Mouse (Mus musculus): ENCODE data around the gene Rpl34. TPM values are rescaled to one million over a fixed set of nuclear protein-coding genes. Genes with fewer than 3 reads are reported as not detected.

Rpl34 gene
- polyA plus RNA-seq, 1 experiment from 2014 or later = 633 TPM

DNA sequence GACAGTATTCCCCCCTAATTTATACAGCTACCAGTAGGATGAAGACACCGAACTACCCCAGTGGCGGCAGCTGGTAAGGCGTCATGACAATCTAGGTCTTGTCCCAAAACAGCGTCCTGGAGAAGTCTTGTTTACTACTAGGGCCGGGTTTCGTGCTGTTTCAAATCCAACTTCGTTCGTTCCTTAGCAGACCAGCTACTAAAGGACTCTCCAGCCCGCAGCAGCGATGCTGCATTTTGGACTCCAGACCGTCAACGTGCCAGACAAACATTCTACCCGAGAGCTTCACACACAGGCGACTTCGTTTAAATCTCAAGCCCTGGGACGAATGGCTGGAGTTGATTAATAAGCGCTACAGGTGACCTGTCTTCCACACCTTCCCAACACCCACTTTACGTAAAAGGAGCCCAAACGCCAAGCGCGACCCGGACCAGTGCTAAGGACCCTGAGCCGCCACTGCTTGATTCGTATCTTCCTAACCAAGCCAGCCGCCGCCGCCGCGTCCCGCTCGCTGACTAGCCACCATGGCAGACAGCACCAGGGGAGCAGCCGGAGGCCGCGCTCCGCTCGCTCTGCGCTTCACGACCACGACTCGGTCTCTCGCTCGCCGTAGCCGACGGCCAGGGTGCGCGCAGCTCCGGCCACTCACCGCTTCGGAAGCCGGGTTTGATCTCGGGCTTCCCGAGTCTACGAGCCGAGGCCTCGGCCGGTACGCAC is 568 bp downstream of the Rpl34 start:
- Histone ChIP-seq H3K9me3 (no peaks in the 10 kb centered on the region), H3K36me3 (peaks cover 36% of the 10 kb centered on the region), H3K4me2 (peak overlapping the region; percentile 85), H3K27ac (peak overlapping the region; percentile 95), H3K4me1 (replicated peaks) (peaks cover 25% of the 10 kb centered on the region), H3K9ac (peak overlapping the region; percentile 98), H3K27me3 (no peaks in the 10 kb centered on the region), H3K4me3 (peak overlapping the region; percentile 96)
- ATAC-seq (ENCODE audit: low FRiP score) = peak; percentile 79
- WGBS = under 1% methylated on average over 58 of the region's 58 CpGs

DNA sequence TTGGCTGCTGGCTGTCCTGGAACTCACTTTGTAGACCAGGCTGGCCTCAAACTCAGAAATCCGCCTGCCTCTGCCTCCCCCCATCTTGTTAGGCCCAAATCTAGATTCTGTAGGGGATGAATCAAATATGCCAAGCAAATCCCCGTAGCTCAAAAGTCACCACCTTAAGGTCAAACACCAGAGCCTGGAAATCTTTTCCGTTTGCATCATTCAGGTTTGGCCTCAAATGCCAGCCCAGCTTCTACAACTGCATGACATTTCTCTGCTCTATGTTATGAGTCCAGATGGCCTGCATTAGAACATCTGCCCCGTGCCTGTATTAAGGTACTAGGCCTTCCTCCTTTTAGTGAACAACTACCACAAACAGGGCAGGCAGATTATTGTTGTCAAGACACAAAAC is 2.5 kb downstream of the Rpl34 start:
- Histone ChIP-seq H3K27me3 (no peaks in the 10 kb centered on the region), H3K9me3 (no peaks in the 10 kb centered on the region), H3K4me3 (no peak overlapping the region), H3K4me1 (replicated peaks) (peaks cover 25% of the 10 kb centered on the region), H3K36me3 (peaks cover 40% of the 10 kb centered on the region), H3K9ac (peak overlapping the region; percentile 98; the same call in 1 of the 2 replicates), H3K4me2 (no peak overlapping the region), H3K27ac (no peak overlapping the region)
- WGBS = 92% methylated on average over 4 of the region's 4 CpGs
- ATAC-seq (ENCODE audit: low FRiP score) = no peak

DNA sequence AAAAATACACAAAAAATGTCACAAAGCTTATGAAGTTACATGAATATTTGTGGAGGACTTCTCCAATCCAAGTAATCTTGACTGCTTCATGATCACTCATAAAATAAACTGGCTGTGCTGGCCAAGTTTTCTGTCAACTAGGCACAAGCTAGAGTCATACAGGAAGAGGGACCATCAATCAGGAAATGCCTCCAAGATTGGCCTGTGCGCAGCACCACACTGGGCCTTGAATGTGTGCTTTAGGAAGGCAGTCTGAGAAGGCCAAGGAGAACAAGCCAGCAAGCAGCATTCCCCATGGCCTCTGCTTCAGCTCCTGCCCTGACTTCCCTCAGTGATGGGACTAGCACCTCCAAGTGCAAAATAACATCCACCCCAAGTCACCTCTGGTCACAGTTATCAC is 3.2 kb downstream of the Rpl34 start:
- Histone ChIP-seq H3K4me2 (no peak overlapping the region), H3K9ac (no peak overlapping the region; the same call in 1 of the 2 replicates), H3K36me3 (peaks cover 40% of the 10 kb centered on the region), H3K9me3 (no peaks in the 10 kb centered on the region), H3K4me1 (replicated peaks) (peaks cover 25% of the 10 kb centered on the region), H3K4me3 (no peak overlapping the region), H3K27me3 (no peaks in the 10 kb centered on the region), H3K27ac (no peak overlapping the region)
- 100% methylated on average over 1 of the region's 1 CpGs for WGBS
- no peak for ATAC-seq (ENCODE audit: low FRiP score)

DNA sequence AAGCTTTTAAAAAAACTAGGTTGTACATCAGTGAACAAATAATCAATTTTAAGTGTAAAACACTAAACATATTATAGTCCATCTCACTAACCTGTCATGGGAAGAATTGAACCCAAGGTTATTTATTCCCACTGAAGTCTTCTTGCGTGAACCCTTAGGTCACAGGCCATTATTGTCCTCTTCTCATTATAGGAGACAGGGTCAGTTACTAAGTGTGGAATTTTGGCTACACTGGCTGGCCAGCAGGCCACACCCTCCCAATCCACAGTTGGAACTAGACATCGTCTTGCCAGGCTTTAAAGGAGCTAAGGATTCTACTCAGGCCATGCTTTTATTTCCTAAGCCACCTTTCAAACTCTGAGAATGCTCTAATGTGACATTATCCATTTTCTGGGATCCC is 4.5 kb downstream of the Rpl34 start:
- H3K27me3 ChIP-seq = no peaks in the 10 kb centered on the region
- WGBS = 71% methylated on average over 2 of the region's 2 CpGs
- no peak overlapping the region for H3K4me2 ChIP-seq
- no peak for ATAC-seq (ENCODE audit: low FRiP score)
- no peaks in the 10 kb centered on the region for H3K9me3 ChIP-seq
- H3K4me1 ChIP-seq (replicated peaks) = peaks cover 20% of the 10 kb centered on the region
- H3K9ac ChIP-seq = no peak overlapping the region
- H3K4me3 ChIP-seq = no peak overlapping the region
- H3K27ac ChIP-seq = no peak overlapping the region
- peaks cover 40% of the 10 kb centered on the region for H3K36me3 ChIP-seq

DNA sequence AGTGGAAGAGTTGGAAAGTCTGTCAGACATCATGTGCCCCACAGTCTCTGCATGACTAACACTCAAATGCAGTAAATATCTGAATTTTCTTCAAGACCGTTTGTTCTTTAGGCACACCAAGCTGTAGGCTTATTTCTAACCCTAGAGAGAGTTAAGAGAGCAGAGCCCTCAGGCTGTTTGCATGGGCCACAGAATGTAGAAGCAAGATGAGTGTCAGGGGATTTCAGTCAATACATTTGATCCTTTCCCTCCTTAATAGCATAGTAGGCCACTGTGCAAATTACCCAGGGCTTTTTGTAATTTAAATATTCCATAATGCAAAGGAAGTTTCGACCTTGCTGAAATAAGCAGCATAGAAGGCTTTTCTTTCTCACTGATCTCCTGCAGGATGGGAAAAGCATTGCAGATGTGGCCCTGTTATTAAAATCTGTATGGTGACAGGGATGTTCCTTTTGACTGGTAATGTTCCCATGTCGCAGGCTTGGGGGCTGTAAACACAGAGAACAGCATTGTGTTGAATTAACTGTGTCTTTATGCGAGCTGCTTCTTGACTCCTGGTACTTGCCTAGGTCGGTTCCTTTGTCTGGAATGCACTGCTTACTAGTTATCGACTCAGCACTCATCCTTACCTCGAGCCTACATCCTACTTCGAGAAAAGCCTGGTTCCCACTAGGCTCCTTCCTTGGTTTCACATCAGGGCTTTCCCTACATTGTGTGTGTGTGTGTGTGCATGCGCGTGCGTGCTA is 7.3 kb downstream of the Rpl34 start:
- H3K27me3 ChIP-seq = no peaks in the 10 kb centered on the region
- no peaks in the 10 kb centered on the region for H3K9me3 ChIP-seq
- ATAC-seq (ENCODE audit: low FRiP score) = no peak
- 0 out of 2 replicates have a peak overlapping the region, but pooled peaks have one; percentile 19 for H3K9ac ChIP-seq
- peak overlapping the region; percentile 9; the same call in 1 of the 2 replicates for H3K27ac ChIP-seq
- whole genome bisulfite sequencing = 71% methylated on average over 11 of the region's 11 CpGs
- no peak overlapping the region for H3K4me3 ChIP-seq
- no peak overlapping the region for H3K4me2 ChIP-seq
- H3K36me3 ChIP-seq = peaks cover 30% of the 10 kb centered on the region
- peaks cover 2% of the 10 kb centered on the region for H3K4me1 ChIP-seq (replicated peaks)

DNA sequence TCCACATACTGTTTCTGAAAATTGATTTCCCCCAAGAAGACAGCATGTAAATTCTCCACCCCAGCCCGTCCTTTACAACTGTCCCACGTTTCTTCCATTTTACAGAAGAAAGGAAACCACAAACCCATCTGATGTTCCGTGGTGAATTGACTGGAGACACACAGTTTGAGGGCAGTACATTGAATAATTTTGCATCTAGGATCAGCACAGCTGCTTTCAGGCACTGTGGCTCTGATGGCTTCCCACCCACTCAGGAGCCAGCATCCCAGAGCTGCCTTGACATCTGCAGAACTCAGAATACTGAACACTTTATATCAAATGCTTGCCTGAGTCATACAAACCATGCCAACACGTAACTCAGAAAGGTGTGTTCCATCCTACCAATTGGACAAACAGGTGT is 10.0 kb downstream of the Rpl34 start:
- H3K36me3 ChIP-seq = 0 out of 2 replicates have a peak, but pooled peaks cover 4% of the 10 kb centered on the region
- H3K27me3 ChIP-seq = no peaks in the 10 kb centered on the region
- no peak overlapping the region for H3K4me2 ChIP-seq
- WGBS = 88% methylated on average over 4 of the region's 4 CpGs
- no peak overlapping the region for H3K27ac ChIP-seq
- no peak for ATAC-seq (ENCODE audit: low FRiP score)
- no peaks in the 10 kb centered on the region for H3K9me3 ChIP-seq
- no peaks in the 10 kb centered on the region for H3K4me1 ChIP-seq (replicated peaks)
- H3K9ac ChIP-seq = no peak overlapping the region
- H3K4me3 ChIP-seq = no peak overlapping the region

DNA sequence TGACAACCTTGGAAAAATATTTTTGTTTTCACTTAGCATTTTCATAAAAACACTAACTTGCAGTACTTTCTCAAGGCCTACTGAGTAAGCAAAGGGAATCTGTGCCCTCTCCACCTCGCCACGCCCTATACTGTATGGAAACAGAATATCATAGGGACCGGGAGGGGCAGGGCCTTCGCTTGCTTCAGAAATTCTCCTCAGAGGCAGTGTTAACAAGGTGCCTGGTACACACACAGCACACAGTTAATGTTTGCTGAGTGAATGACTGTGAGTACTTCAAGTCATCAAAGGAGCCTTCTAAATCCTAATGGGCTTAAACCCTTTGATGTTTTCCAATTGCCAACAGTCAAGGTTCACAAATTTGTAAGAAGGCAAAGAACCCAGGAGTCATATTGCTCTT is 11.3 kb downstream of the Rpl34 start:
- Histone ChIP-seq H3K9me3 (no peaks in the 10 kb centered on the region), H3K4me1 (replicated peaks) (no peaks in the 10 kb centered on the region)

DNA sequence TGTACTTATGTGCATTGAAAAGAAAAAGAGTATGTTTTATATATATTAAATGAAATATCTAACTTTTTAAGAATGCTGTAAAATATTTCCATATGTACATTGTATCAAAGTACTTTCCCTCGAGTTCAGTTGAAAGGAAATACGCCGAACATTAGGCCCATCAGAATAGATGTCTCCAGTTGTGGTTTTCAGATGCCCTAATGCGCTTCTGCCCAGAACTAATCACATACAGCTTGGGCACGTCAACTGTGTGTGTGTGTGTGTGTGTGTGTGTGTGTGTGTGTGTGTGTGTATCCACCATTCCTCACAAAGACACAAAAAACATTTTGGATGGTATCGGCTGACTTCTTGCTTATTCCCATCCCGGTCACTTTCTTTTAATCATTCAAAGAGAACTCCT is 13.6 kb downstream of the Rpl34 start:
- H3K9me3 ChIP-seq = no peaks in the 10 kb centered on the region
- no peak overlapping the region for H3K27ac ChIP-seq
- no peaks in the 10 kb centered on the region for H3K36me3 ChIP-seq
- no peak overlapping the region for H3K9ac ChIP-seq
- 0 out of 2 replicates have a peak, but pooled peaks cover 2% of the 10 kb centered on the region for H3K27me3 ChIP-seq
- H3K4me3 ChIP-seq = no peak overlapping the region
- ATAC-seq (ENCODE audit: low FRiP score) = no peak
- H3K4me1 ChIP-seq (replicated peaks) = no peaks in the 10 kb centered on the region
- no peak overlapping the region for H3K4me2 ChIP-seq
- 91% methylated on average over 7 of the region's 7 CpGs for WGBS

More for the DNA sequence above, 11.3 kb downstream of the Rpl34 start:
- Histone ChIP-seq H3K27ac (no peak overlapping the region), H3K36me3 (no peaks in the 10 kb centered on the region), H3K9ac (no peak overlapping the region), H3K4me3 (no peak overlapping the region), H3K27me3 (no peaks in the 10 kb centered on the region), H3K4me2 (no peak overlapping the region)
- 92% methylated on average over 4 of the region's 4 CpGs for WGBS
- ATAC-seq (ENCODE audit: low FRiP score) = no peak

DNA sequence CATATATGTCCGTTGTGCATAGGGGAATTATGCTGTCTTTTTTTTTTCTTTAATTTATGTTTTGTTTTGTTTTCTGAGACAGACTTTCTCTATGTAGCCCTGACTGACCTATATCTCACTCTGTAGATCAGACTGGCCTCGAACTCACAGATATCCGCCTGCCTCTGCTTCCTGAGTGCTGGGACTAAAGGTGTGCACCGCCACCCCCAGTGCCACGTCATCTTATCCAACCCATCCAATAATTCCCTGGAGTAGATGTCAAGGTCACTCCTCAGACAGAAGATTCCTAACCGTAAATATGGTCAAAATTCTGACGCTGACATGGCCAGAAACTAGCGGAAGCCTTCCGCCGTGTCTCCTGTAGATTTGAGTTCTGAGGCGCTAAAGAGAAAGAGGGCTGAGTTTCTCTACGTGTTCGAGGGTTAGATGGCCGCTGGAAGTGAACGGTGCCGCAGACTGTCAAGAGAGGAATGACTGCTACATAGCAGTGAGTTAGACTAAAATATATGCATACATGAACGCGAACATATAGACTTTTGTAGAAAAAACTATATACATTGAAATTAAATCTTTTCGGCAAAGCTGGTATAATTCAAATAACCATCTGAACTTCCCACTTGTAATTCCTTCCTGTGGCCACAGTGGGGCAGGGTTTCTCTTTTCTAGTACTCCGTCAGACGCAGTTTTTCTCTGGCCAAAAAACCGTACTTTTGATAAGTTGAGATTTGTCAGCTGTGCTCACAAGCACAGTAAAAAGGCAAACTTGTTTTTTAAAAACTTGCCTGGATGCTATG is 15.2 kb downstream of the Rpl34 start:
- WGBS = 21% methylated on average over 22 of the region's 22 CpGs
- peak overlapping the region; percentile 46; the same call in 1 of the 2 replicates for H3K9ac ChIP-seq
- 0 out of 2 replicates have a peak, but pooled peaks cover 3% of the 10 kb centered on the region for H3K27me3 ChIP-seq
- no peak overlapping the region for H3K27ac ChIP-seq
- peak overlapping the region; percentile 52 for H3K4me2 ChIP-seq
- no peaks in the 10 kb centered on the region for H3K36me3 ChIP-seq
- peak overlapping the region; percentile 30 for H3K4me3 ChIP-seq
- ATAC-seq (ENCODE audit: low FRiP score) = no peak; the same call in 1 of the 2 replicates
- no peaks in the 10 kb centered on the region for H3K9me3 ChIP-seq
- H3K4me1 ChIP-seq (replicated peaks) = peaks cover 1% of the 10 kb centered on the region

DNA sequence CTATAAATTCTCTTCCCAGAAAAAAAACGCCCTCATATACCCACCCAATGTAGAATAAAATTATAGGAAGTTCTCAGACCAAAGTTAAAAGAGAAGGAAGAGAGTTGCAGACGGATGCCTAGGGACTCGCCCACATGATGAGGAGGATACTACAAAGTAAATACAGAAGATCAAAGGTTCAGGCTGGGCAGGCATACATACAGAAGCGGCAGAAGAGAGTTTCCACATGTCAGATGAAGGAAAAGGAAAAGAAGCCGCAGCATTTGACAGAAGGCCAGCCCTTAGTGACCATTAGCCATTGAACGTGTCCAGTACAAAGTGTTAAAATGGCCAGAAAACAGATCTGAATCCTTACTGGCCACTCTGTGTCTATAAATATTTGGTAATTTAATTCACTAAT is 17.3 kb downstream of the Rpl34 start:
- Histone ChIP-seq H3K9me3 (no peaks in the 10 kb centered on the region), H3K4me2 (no peak overlapping the region), H3K4me1 (replicated peaks) (peaks cover 12% of the 10 kb centered on the region), H3K4me3 (no peak overlapping the region), H3K9ac (no peak overlapping the region), H3K27ac (no peak overlapping the region), H3K27me3 (0 out of 2 replicates have a peak, but pooled peaks cover 3% of the 10 kb centered on the region), H3K36me3 (no peaks in the 10 kb centered on the region)
- no peak for ATAC-seq (ENCODE audit: low FRiP score)
- WGBS = 72% methylated on average over 6 of the region's 6 CpGs

DNA sequence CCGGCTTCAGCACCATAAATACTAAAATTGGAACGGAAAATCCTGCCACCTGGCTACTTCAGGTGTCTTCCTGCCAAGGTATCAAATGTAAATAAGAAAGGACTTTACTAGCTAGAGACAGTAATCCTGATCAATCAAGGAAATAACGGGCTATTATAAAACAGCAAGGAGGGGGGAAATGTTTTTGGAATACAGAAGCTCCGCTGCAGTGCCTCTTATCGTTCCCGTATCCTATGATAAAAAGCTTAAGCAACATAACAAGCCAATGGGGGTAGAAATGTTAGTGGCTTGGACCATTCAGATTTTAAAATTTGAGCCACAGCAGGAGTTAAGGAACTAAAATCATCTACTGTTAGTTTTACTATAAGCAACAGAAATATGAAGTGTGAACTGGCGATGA is 20.1 kb downstream of the Rpl34 start:
- H3K9ac ChIP-seq = no peak overlapping the region
- no peak overlapping the region for H3K27ac ChIP-seq
- H3K4me1 ChIP-seq (replicated peaks) = peaks cover 25% of the 10 kb centered on the region
- no peaks in the 10 kb centered on the region for H3K36me3 ChIP-seq
- H3K4me2 ChIP-seq = peak overlapping the region; percentile 65
- 67% methylated on average over 7 of the region's 7 CpGs for WGBS
- ATAC-seq (ENCODE audit: low FRiP score) = no peak
- no peak overlapping the region for H3K4me3 ChIP-seq
- H3K27me3 ChIP-seq = 0 out of 2 replicates have a peak, but pooled peaks cover 3% of the 10 kb centered on the region
- H3K9me3 ChIP-seq = no peaks in the 10 kb centered on the region

Data from hindbrain, embryonic 13.5 days (tissue).